Mouse (Mus musculus): ENCODE data around the gene Prmt1. TPM values are rescaled to one million over a fixed set of nuclear protein-coding genes. Genes with fewer than 3 reads are reported as not detected.

The Prmt1 gene
- polyA plus RNA-seq, 1 experiment: 729 TPM

DNA sequence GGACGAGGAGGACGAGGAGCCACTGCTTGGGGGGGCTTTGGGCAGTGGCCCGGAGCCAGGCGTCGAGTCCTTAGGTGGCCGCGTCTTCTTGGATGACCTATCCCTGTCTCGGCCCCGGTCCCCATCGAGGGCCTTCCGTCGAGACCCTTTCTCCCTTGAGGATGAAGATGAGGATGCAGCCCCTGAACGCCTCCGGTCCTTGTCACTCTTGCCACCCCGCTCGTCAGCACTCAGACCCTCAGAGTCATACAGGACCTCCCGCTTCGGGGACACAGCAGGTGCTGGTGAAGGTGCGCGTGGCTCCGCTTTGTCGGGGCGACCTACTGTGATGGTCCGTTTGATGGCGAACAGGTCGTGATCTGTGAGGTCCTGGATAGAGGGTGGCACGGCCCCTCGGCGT is 20.8 kb upstream of the Prmt1 start:
- TF ChIP-seq SRF (IDR thresholded peaks at IDR 0.05; ENCODE audit: control insufficient read depth, insufficient read length, low read depth): no peak
- no peak for TF ChIP-seq REST (IDR thresholded peaks at IDR 0.05; ENCODE audit: insufficient read depth, insufficient read length)
- TF ChIP-seq MYOD1 (IDR thresholded peaks at IDR 0.05; ENCODE audit: control insufficient read depth in 1 of 3, insufficient read length in 2 of 3, low read depth in 2 of 3): no peak
- no peak for TF ChIP-seq POLR2A (IDR thresholded peaks at IDR 0.05; ENCODE audit: insufficient read length, low read depth)
- no peak for TF ChIP-seq POLR2AphosphoS2 (IDR thresholded peaks at IDR 0.05; ENCODE audit: insufficient read length, low read depth)
- no peak overlapping the region for H3K4me2 ChIP-seq (ENCODE audit: low read depth)
- no peak overlapping the region for H3K4me3 ChIP-seq
- H3ac ChIP-seq (ENCODE audit: control insufficient read depth, insufficient read length): no peak overlapping the region
- no peaks in the 10 kb centered on the region for H3K27me3 ChIP-seq (ENCODE audit: control insufficient read depth, insufficient read depth, insufficient read length)
- H3K79me2 ChIP-seq (ENCODE audit: control insufficient read depth, insufficient read depth): peaks cover 19% of the 10 kb centered on the region
- H3K36me3 ChIP-seq (ENCODE audit: control insufficient read depth, insufficient read depth): peaks cover 15% of the 10 kb centered on the region

DNA sequence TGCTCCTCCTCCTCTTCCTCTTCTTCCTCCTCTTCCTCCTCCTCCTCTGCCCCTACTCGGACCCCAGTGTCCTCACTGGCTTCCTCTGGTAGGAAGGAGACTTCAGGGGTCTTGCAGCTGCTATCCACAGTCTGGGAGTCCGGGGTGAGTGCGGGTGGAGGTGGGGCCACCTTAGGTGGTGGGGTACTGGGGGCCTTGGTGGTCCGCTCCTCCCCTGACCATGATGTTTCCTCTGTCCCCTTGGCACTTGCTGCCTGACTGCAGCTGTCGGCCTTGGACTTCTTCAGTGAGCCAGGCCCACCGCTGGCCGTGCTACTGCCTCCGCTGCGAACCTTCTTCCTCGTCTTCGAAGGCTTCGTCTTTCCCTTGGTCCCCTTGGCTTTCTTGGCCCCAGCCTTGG is 20.1 kb upstream of the Prmt1 start:
- Histone ChIP-seq H3K4me3 (no peak overlapping the region), H3ac (ENCODE audit: control insufficient read depth, insufficient read length) (no peak overlapping the region), H3K36me3 (ENCODE audit: control insufficient read depth, insufficient read depth) (peaks cover 9% of the 10 kb centered on the region), H3K4me2 (ENCODE audit: low read depth) (no peak overlapping the region), H3K79me2 (ENCODE audit: control insufficient read depth, insufficient read depth) (peaks cover 18% of the 10 kb centered on the region), H3K27me3 (ENCODE audit: control insufficient read depth, insufficient read depth, insufficient read length) (no peaks in the 10 kb centered on the region)
- no peak for TF ChIP-seq E2F4 (IDR thresholded peaks at IDR 0.05; ENCODE audit: insufficient read depth)
- TF ChIP-seq POLR2AphosphoS2 (IDR thresholded peaks at IDR 0.05; ENCODE audit: insufficient read length, low read depth): no peak
- no peak for TF ChIP-seq MYOG (IDR thresholded peaks at IDR 0.05; ENCODE audit: control insufficient read depth in 1 of 3, insufficient read depth in 1 of 3, insufficient read length in 2 of 3, low read depth in 2 of 3)
- no peak for TF ChIP-seq USF1 (IDR thresholded peaks at IDR 0.05; ENCODE audit: low read depth)
- TF ChIP-seq CEBPB (IDR thresholded peaks at IDR 0.05; ENCODE audit: insufficient read depth, poor library complexity, severe bottlenecking): no peak
- no peak for TF ChIP-seq MYOD1 (IDR thresholded peaks at IDR 0.05; ENCODE audit: control insufficient read depth in 1 of 3, insufficient read length in 2 of 3, low read depth in 2 of 3)
- no peak for TF ChIP-seq TCF12 (IDR thresholded peaks at IDR 0.05; ENCODE audit: insufficient read depth, poor library complexity, severe bottlenecking)
- TF ChIP-seq REST (IDR thresholded peaks at IDR 0.05; ENCODE audit: insufficient read depth, insufficient read length): no peak
- TF ChIP-seq POLR2A (IDR thresholded peaks at IDR 0.05; ENCODE audit: insufficient read length, low read depth): no peak
- no peak for TF ChIP-seq SRF (IDR thresholded peaks at IDR 0.05; ENCODE audit: control insufficient read depth, insufficient read length, low read depth)

GRCm38 (mm10) chr7:45005321-45005992 is 19.1 kb upstream of the Prmt1 start:
- peaks cover 6% of the 10 kb centered on the region for H3K36me3 ChIP-seq (ENCODE audit: control insufficient read depth, insufficient read depth)
- H3ac ChIP-seq (ENCODE audit: control insufficient read depth, insufficient read length): no peak overlapping the region
- no peaks in the 10 kb centered on the region for H3K27me3 ChIP-seq (ENCODE audit: control insufficient read depth, insufficient read depth, insufficient read length)
- peaks cover 14% of the 10 kb centered on the region for H3K79me2 ChIP-seq (ENCODE audit: control insufficient read depth, insufficient read depth)
- H3K4me2 ChIP-seq (ENCODE audit: low read depth): no peak overlapping the region
- H3K4me3 ChIP-seq: no peak overlapping the region
- TF ChIP-seq TCF3 (IDR thresholded peaks at IDR 0.05; ENCODE audit: insufficient read length, low read depth) (no peak), USF1 (IDR thresholded peaks at IDR 0.05; ENCODE audit: low read depth) (no peak), MYOG (IDR thresholded peaks at IDR 0.05; ENCODE audit: control insufficient read depth in 1 of 3, insufficient read depth in 1 of 3, insufficient read length in 2 of 3, low read depth in 2 of 3) (no peak), TCF12 (IDR thresholded peaks at IDR 0.05; ENCODE audit: insufficient read depth, poor library complexity, severe bottlenecking) (no peak), POLR2A (IDR thresholded peaks at IDR 0.05; ENCODE audit: insufficient read length, low read depth) (no peak), REST (IDR thresholded peaks at IDR 0.05; ENCODE audit: insufficient read depth, insufficient read length) (no peak), MAX (IDR thresholded peaks at IDR 0.05; ENCODE audit: low read depth) (no peak), SRF (IDR thresholded peaks at IDR 0.05; ENCODE audit: control insufficient read depth, insufficient read length, low read depth) (no peak), E2F4 (IDR thresholded peaks at IDR 0.05; ENCODE audit: insufficient read depth) (no peak), POLR2AphosphoS2 (IDR thresholded peaks at IDR 0.05; ENCODE audit: insufficient read length, low read depth) (no peak), MYOD1 (IDR thresholded peaks at IDR 0.05; ENCODE audit: control insufficient read depth in 1 of 3, insufficient read length in 2 of 3, low read depth in 2 of 3) (no peak), CEBPB (IDR thresholded peaks at IDR 0.05; ENCODE audit: insufficient read depth, poor library complexity, severe bottlenecking) (no peak)

GRCm38 (mm10) chr7:45004546-45004945 is 18.2 kb upstream of the Prmt1 start:
- Histone ChIP-seq H3K4me2 (ENCODE audit: low read depth) (no peak overlapping the region), H3K79me2 (ENCODE audit: control insufficient read depth, insufficient read depth) (peaks cover 14% of the 10 kb centered on the region), H3K27me3 (ENCODE audit: control insufficient read depth, insufficient read depth, insufficient read length) (no peaks in the 10 kb centered on the region), H3K4me3 (no peak overlapping the region), H3K36me3 (ENCODE audit: control insufficient read depth, insufficient read depth) (no peaks in the 10 kb centered on the region), H3ac (ENCODE audit: control insufficient read depth, insufficient read length) (no peak overlapping the region)
- no peak for TF ChIP-seq MYOG (IDR thresholded peaks at IDR 0.05; ENCODE audit: control insufficient read depth in 1 of 3, insufficient read depth in 1 of 3, insufficient read length in 2 of 3, low read depth in 2 of 3)
- no peak for TF ChIP-seq POLR2AphosphoS2 (IDR thresholded peaks at IDR 0.05; ENCODE audit: insufficient read length, low read depth)
- TF ChIP-seq E2F4 (IDR thresholded peaks at IDR 0.05; ENCODE audit: insufficient read depth): no peak
- TF ChIP-seq MYOD1 (IDR thresholded peaks at IDR 0.05; ENCODE audit: control insufficient read depth in 1 of 3, insufficient read length in 2 of 3, low read depth in 2 of 3): no peak
- TF ChIP-seq SRF (IDR thresholded peaks at IDR 0.05; ENCODE audit: control insufficient read depth, insufficient read length, low read depth): no peak
- no peak for TF ChIP-seq POLR2A (IDR thresholded peaks at IDR 0.05; ENCODE audit: insufficient read length, low read depth)
- TF ChIP-seq USF1 (IDR thresholded peaks at IDR 0.05; ENCODE audit: low read depth): no peak
- no peak for TF ChIP-seq CEBPB (IDR thresholded peaks at IDR 0.05; ENCODE audit: insufficient read depth, poor library complexity, severe bottlenecking)
- no peak for TF ChIP-seq MAX (IDR thresholded peaks at IDR 0.05; ENCODE audit: low read depth)
- no peak for TF ChIP-seq TCF3 (IDR thresholded peaks at IDR 0.05; ENCODE audit: insufficient read length, low read depth)
- no peak for TF ChIP-seq REST (IDR thresholded peaks at IDR 0.05; ENCODE audit: insufficient read depth, insufficient read length)
- no peak for TF ChIP-seq TCF12 (IDR thresholded peaks at IDR 0.05; ENCODE audit: insufficient read depth, poor library complexity, severe bottlenecking)
